Mouse (Mus musculus) thymus, postnatal 36 days (tissue): Measurements from ENCODE around the gene Vmn1r180.
"Not testable (repeated sequence)": the region's sequence is repeated elsewhere in the genome, so short reads cannot be mapped to it uniquely, and the experiment has no call there.

ENCODE experiments used
- DNase-seq, 2 experiments: peaks; one replicate each; pipeline ENCODE4 v3.0.0; 2022; ENCODE audit warnings: mixed read lengths in 2 of 2

Gene Vmn1r180

DNA sequence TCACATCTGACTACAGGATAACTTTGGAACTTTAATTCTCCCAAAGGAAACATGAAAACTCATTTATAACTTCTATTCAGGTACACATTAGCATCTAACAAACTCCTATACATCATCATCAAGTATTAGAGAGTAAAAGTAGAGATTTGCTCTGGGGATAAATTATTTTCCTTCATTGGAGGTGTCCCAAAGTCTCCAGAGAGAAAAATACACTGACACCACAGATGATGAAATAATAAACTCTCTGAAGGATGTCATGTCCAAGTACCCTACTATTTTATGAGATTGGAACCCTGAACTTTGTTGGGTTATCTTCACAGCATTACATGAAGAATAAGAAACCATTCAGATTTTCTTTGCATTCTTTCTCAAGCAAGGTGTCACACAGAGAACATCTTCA, at the start of gene Vmn1r180:
Gene Vmn1r180, plus strand, starts transcription at position 301 of the 400 bp plus-strand sequence.
- DNase-seq, result no peak

DNA sequence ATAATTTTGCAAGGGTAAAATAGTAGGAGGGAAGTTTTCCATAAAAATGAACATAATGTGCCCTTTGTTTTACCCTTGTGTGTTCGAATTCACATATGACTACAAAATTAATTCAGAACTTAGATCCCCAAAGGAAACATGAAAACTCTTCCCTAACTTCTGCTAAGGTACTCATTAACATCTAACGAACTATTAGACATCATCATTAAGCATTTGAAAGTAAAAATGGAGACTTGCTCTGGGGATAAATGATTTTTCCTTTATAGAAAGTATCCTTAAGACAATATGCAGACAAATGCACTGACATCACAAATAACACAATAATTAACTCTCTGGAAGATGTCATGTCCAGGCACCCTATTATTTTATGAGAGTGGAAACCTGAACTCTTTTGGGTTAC, 23.8 kb upstream of the Vmn1r180 start, which contains the start of gene Vmn1r179:
Gene Vmn1r179, plus strand, starts transcription at position 301 of the 400 bp plus-strand sequence.
- no peak for DNase-seq

DNA sequence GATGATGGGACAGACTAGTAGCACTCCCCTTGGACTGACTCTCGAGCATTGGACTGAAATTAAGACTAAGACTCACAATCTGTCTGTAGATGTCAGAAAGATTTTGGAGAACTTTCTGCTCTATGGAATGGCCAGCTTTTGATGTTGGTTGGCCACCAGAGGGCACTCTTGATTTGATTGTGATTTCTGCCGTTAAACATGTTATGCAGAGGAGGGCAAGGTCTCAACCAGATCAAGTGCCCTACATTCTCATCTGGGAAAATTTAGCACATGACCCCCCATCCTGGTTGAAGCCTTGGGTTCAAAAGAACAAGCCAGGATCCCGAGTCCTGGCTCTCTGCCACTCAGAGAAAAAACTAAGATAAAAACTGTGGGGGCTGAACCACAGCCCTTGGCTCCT, 17.6 kb downstream of the Vmn1r180 start:
- peak in 1 of 2 experiments; percentile 4 for DNase-seq

DNA sequence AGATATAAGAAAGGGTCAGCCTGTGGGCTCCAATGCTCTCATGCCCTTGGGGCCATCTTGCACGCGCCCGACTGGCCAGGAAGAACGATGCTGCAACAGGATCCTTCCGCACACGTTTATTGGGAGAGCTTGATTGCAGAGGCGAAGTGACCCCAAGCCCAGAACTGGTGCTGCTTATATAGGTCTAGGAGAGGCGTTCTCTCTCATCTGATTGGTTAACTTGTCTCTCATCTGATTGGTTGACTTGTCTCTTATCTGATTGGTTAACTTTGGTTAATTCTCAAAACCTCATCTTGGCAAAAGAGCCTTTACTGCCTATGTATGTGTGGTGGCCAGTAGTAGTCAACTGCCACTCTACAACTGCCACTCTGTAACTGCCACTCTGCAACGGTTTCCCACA, 23.9 kb downstream of the Vmn1r180 start, which contains the start of gene Vmn1r181:
Gene Vmn1r181, plus strand, starts transcription at position 301 of the 400 bp plus-strand sequence.
- not testable (repeated sequence) for DNase-seq

DNA sequence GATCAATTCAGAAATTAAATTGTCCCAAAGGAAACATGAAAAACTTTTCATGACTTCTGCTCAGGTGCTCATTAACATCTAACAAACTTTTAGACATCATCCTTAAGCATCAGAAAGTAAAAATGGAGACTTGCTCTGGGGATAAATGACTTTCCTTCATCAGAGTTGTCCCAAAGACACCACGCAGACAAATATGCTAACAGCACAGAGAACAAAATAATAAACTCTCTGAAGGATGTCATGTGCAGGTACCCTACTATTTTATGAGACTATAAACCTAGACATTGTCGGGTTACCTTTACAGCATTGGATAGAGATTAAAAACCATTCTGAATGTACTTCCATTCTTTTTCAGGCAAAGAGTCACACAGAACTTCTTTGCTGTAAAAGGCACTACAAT, 51.0 kb downstream of the Vmn1r180 start, which contains the start of gene V1rd19:
Gene V1rd19, plus strand, starts transcription at position 301 of the 400 bp plus-strand sequence.
- DNase-seq, result no peak
